9 mouse cellular contexts compared by ENCODE assay signal in genomic region chr11:80086844-80087243, GRCm38 (mm10). TPM values are rescaled to one million over a fixed set of nuclear protein-coding genes. Genes with fewer than 3 reads are reported as not detected.
DNase-seq lines count a peak whose midpoint lies in the region; ATAC-seq and TF ChIP-seq lines count a peak whose summit lies in the region.
"Had no signal": no experiment of that assay in that cellular context is flagged by ENCODE, and none has a peak within 500 bp of the region (broad histone marks: within the 10 kb centered on the region; RNA-seq: fewer than 3 reads in every experiment).

No protein-coding gene starts in this region.

- no peaks in the 10 kb centered on the region for H3K9me3 ChIP-seq in embryonic facial prominence, embryonic 10.5 days
- H3K9me3 ChIP-seq in liver, embryonic 14.5 days (ENCODE audit: control insufficient read depth, low read length) = no peaks in the 10 kb centered on the region
- H3K9me3 ChIP-seq: heart, embryonic 13.5 days had no signal

- H3K4me3 ChIP-seq in embryonic facial prominence, embryonic 10.5 days = no peak overlapping the region
- H3K4me3 ChIP-seq in liver, embryonic 14.5 days (ENCODE audit: insufficient read depth in 1 of 2, low read depth in 2 of 2, low read length in 2 of 2) = no peak overlapping the region
- no peak overlapping the region for H3K4me3 ChIP-seq in thymus, adult 2 months (ENCODE audit: control insufficient read depth, insufficient read depth, low read length)
- H3K4me3 ChIP-seq: heart, embryonic 13.5 days had no signal

- no peaks in the 10 kb centered on the region for H3K27me3 ChIP-seq in embryonic facial prominence, embryonic 10.5 days (replicated peaks; ENCODE audit: low read depth, poor library complexity, severe bottlenecking)
- H3K27me3 ChIP-seq in liver, embryonic 14.5 days (ENCODE audit: control insufficient read depth, insufficient read depth, low read length) = no peaks in the 10 kb centered on the region
- H3K27me3 ChIP-seq in thymus, adult 2 months (ENCODE audit: control insufficient read depth, insufficient read depth, low read length) = no peaks in the 10 kb centered on the region
- H3K27me3 ChIP-seq: heart, embryonic 13.5 days had no signal

- peaks cover 12% of the 10 kb centered on the region for H3K4me1 ChIP-seq in embryonic facial prominence, embryonic 10.5 days
- peaks cover 17 to 23% of the 10 kb centered on the region in 2 experiments for H3K4me1 ChIP-seq in liver, embryonic 14.5 days (replicated peaks; ENCODE audit: control insufficient read depth in 2 of 2, insufficient read depth in 2 of 2, low read length in 1 of 2)
- H3K4me1 ChIP-seq in thymus, adult 2 months (replicated peaks; ENCODE audit: control insufficient read depth, insufficient read depth, low read length) = peaks cover 3% of the 10 kb centered on the region; the same call in 1 of the 2 replicates

- no peak overlapping the region for H3K27ac ChIP-seq in embryonic facial prominence, embryonic 10.5 days (replicated peaks)
- H3K27ac ChIP-seq in liver, embryonic 14.5 days = no peak overlapping the region
- no peak overlapping the region for H3K27ac ChIP-seq in thymus, adult 2 months (ENCODE audit: control insufficient read depth, insufficient read depth, low read length)
- H3K27ac ChIP-seq: heart, embryonic 13.5 days had no signal

- peaks cover 5% of the 10 kb centered on the region for H3K36me3 ChIP-seq in embryonic facial prominence, embryonic 10.5 days (replicated peaks)
- no peaks in the 10 kb centered on the region; the same call in 1 of the 2 replicates for H3K36me3 ChIP-seq in liver, embryonic 14.5 days (replicated peaks; ENCODE audit: control insufficient read depth, insufficient read depth, low read depth)
- H3K36me3 ChIP-seq in thymus, adult 2 months (ENCODE audit: control insufficient read depth, insufficient read depth, low read length) = no peaks in the 10 kb centered on the region
- H3K36me3 ChIP-seq: heart, embryonic 13.5 days had no signal

- 9% methylated on average over 5 of the region's 5 CpGs for WGBS in embryonic facial prominence, embryonic 10.5 days
- 11% methylated on average over 5 of the region's 5 CpGs for WGBS in liver, embryonic 14.5 days (ENCODE audit: insufficient replicate concordance)
- WGBS in thymus, adult 2 months = 25% methylated on average over 5 of the region's 5 CpGs

- DNase-seq in CD4-positive, CD25-positive, alpha-beta regulatory T cell, adult 2 months (ENCODE audit: low read depth, low spot score) = peak; percentile 95
- DNase-seq in adrenal gland, postnatal 10 days = peak; percentile 91
- DNase-seq in embryonic facial prominence, embryonic 10.5 days (ENCODE audit: low spot score) = peak; percentile 88
- DNase-seq in heart, adult 9 months (ENCODE audit: low spot score in 2 of 2) = peak; percentile 55 to 81
- peak; percentile 92 to 96 for DNase-seq in kidney, postnatal 36 days
- DNase-seq in liver, embryonic 14.5 days (ENCODE audit: low read depth in 3 of 3, low spot score in 3 of 3) = peak; percentile 86 to 87 (median 86)
- DNase-seq in ovary, adult 18-20 months (ENCODE audit: low spot score) = peak; percentile 40
- DNase-seq in thymus, adult 2 months = peak; percentile 87

- TF ChIP-seq CTCF in liver, embryonic 14.5 days (IDR thresholded peaks at IDR 0.05; ENCODE audit: low read depth) = peak; percentile 97
- no peak; the same call in 1 of the 2 replicates for TF ChIP-seq CTCF in thymus, adult 2 months (IDR thresholded peaks at IDR 0.05; ENCODE audit: borderline replicate concordance, control insufficient read depth, extremely low read depth, insufficient read depth, low read length, poor library complexity)

- H3K4me2 ChIP-seq in liver, embryonic 14.5 days (ENCODE audit: low read depth) = 0 out of 2 replicates have a peak overlapping the region, but pooled peaks have one; percentile 13
- H3K4me2 ChIP-seq: heart, embryonic 13.5 days had no signal

- no peak overlapping the region for H3K9ac ChIP-seq in liver, embryonic 14.5 days (replicated peaks)
- H3K9ac ChIP-seq: heart, embryonic 13.5 days had no signal

- TF ChIP-seq EP300 in liver, embryonic 14.5 days (IDR thresholded peaks at IDR 0.05; ENCODE audit: low read depth) = no peak

- TF ChIP-seq POLR2A in thymus, adult 2 months (IDR thresholded peaks at IDR 0.05; ENCODE audit: control insufficient read depth, extremely low read depth, insufficient read depth, low read length, poor library complexity) = no peak

- peak; percentile 60 for ATAC-seq in liver, embryonic 14.5 days (ENCODE audit: insufficient read depth)

RNA-seq across cellular contexts. Expression of gene Atad5, which starts 2.4 kb away (rescaled TPM):
- total RNA-seq in adrenal gland, postnatal 10 days (2021) = 1 to 10 TPM; 4.2 to 6.3 TPM
- polyA plus RNA-seq in embryonic facial prominence, embryonic 10.5 days (2016; fragmentation: Nextera tagmentation; extraction: Ambion mirVana) = 18.9 and 20.3 TPM in 2 replicates
- 7.1 and 10.9 TPM in 2 replicates for polyA plus RNA-seq in liver, embryonic 14.5 days (2012; rRNA removed)
- 11.6 and 11.8 TPM in 2 replicates for polyA plus RNA-seq in liver, embryonic 14.5 days (2014; fragmentation: Nextera tagmentation; extraction: Ambion mirVana)
- 3.6 and 5.1 TPM in 2 replicates for polyA plus RNA-seq in thymus, adult 2 months (2012; rRNA removed)

RNA-seq across cellular contexts. Expression of gene Crlf3, which starts 6.1 kb away (rescaled TPM):
- total RNA-seq in adrenal gland, postnatal 10 days (2021) = 10 to 100 TPM; 22.0 to 26.6 TPM
- polyA plus RNA-seq in embryonic facial prominence, embryonic 10.5 days (2016; fragmentation: Nextera tagmentation; extraction: Ambion mirVana) = 47.8 and 49.6 TPM in 2 replicates
- 32.4 and 49.4 TPM in 2 replicates for polyA plus RNA-seq in liver, embryonic 14.5 days (2012; rRNA removed)
- 81.1 and 84.2 TPM in 2 replicates for polyA plus RNA-seq in liver, embryonic 14.5 days (2014; fragmentation: Nextera tagmentation; extraction: Ambion mirVana)
- 65.0 and 65.3 TPM in 2 replicates for polyA plus RNA-seq in thymus, adult 2 months (2012; rRNA removed)

RNA-seq across cellular contexts. Expression of gene Tefm, which starts 55.1 kb away (rescaled TPM):
- total RNA-seq in adrenal gland, postnatal 10 days (2021) = 10 to 100 TPM; 23.1 to 28.1 TPM
- 38.3 and 39.2 TPM in 2 replicates for polyA plus RNA-seq in embryonic facial prominence, embryonic 10.5 days (2016; fragmentation: Nextera tagmentation; extraction: Ambion mirVana)
- polyA plus RNA-seq in liver, embryonic 14.5 days (2012; rRNA removed) = 6.1 and 7.5 TPM in 2 replicates
- 12.5 and 14.2 TPM in 2 replicates for polyA plus RNA-seq in liver, embryonic 14.5 days (2014; fragmentation: Nextera tagmentation; extraction: Ambion mirVana)
- polyA plus RNA-seq in thymus, adult 2 months (2012; rRNA removed) = 5.1 and 6.8 TPM in 2 replicates

Comparison
In these comparisons a context has a peak if more than half of its experiments do, and no peak if none do; other contexts are left out.
1. DNase-seq: peak in every context shown above with its lines; median percentile 95 in CD4-positive, CD25-positive, alpha-beta regulatory T cell, adult 2 months; 94 in kidney, postnatal 36 days; 91 in adrenal gland, postnatal 10 days; 88 in embryonic facial prominence, embryonic 10.5 days; 87 in thymus, adult 2 months; 86 in liver, embryonic 14.5 days; 68 in heart, adult 9 months; 40 in ovary, adult 18-20 months.